Mouse (Mus musculus) liver, adult 2 months (tissue): ENCODE measurements at regions not wholly inside any gene's neighbourhood (a gene's known extent, or its start where the extent isn't known, plus 50 kb on each side); places are given as distances from the start of the nearest gene placed in this dataset.
"Not testable (repeated sequence)": the region's sequence is repeated elsewhere in the genome, so short reads cannot be mapped to it uniquely, and the experiment has no call there.

Experiments
- DNase-seq: peaks from one replicate; pipeline ENCODE4 v3.0.0-alpha.2; 2011; ENCODE audit warnings: low read depth, low spot score; ENCODE audit errors: extremely low read depth
- H3K27ac ChIP-seq: fragments of 200-500 bp; replicated peaks from 2 replicates; pipeline ENCODE4 v1.5.1; 2012; ENCODE audit warnings: low read depth, mild to moderate bottlenecking, control low read depth, inconsistent platforms, low read length; ENCODE audit not compliant: insufficient read depth
- H3K27me3 ChIP-seq: fragments of 200-500 bp; 2 replicates; pipeline ENCODE4 v1.6.1; 2012; ENCODE audit warnings: mild to moderate bottlenecking, moderate library complexity, low read length, inconsistent platforms; ENCODE audit not compliant: control insufficient read depth, insufficient read depth
- H3K36me3 ChIP-seq: fragments of 200-500 bp; 2 replicates; pipeline ENCODE4 v1.6.1; 2012; ENCODE audit warnings: low read length, inconsistent platforms; ENCODE audit not compliant: control insufficient read depth, insufficient read depth
- H3K4me1 ChIP-seq: fragments of 200-500 bp; 2 replicates; pipeline ENCODE4 v1.6.1; 2011; ENCODE audit warnings: low read length; ENCODE audit not compliant: control insufficient read depth, insufficient read depth
- H3K4me3 ChIP-seq: fragments of 200-500 bp; 2 replicates; pipeline ENCODE4 v1.5.1; 2011; ENCODE audit warnings: low read depth, mild to moderate bottlenecking, control low read depth, low read length, moderate library complexity; ENCODE audit not compliant: insufficient read depth
- H3K79me2 ChIP-seq: fragments of 200-500 bp; 2 replicates; pipeline ENCODE4 v1.6.1; 2012; ENCODE audit warnings: inconsistent platforms, mild to moderate bottlenecking, low read length, moderate library complexity; ENCODE audit not compliant: control insufficient read depth, insufficient read depth
- H3K9ac ChIP-seq: fragments of 200-500 bp; 2 replicates; pipeline ENCODE4 v1.6.1; 2012; ENCODE audit warnings: low read depth, mild to moderate bottlenecking, control low read depth, inconsistent platforms, low read length
- CTCF ChIP-seq: fragments of 200-500 bp; IDR thresholded peaks from 2 replicates; pipeline ENCODE4 v1.5.1; 2011; ENCODE audit warnings: low read depth, low read length, control low read depth
- POLR2A ChIP-seq: fragments of 200-500 bp; IDR thresholded peaks from 2 replicates; pipeline ENCODE4 v1.6.1; 2011; ENCODE audit warnings: low read length, control low read depth; ENCODE audit not compliant: insufficient read depth; ENCODE audit errors: extremely low read depth
- WGBS: fragments of 180-500 bp; shearing (Covaris S2); methylation state at CpG from one replicate; pipeline ENCODE4 v1.1.7; 2018; 5-methylcytosine and 5-hydroxymethylcytosine counted together

DNA sequence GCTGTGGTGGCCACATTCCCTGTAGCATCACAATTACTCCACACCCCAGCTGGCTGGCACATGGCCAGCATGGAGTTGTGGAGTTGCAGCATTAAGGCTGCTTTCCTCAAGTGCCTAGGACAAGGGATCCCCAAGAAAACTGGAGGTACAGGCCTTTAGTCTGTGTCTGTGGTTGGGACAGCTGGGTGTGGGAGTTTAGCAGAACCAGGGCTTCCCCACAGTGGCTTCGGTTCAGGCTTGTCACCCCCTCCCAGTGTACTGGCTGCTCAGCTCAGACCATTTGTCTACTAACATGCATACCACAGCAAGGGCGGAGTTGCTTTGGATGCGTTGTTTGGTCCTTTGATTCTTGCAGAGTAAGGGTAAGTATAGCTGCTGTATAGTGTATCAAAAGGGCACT is 79.1 kb upstream of the Neurl1b start:
- Histone ChIP-seq H3K9ac (no peak overlapping the region), H3K27me3 (no peaks in the 10 kb centered on the region), H3K4me3 (no peak overlapping the region), H3K36me3 (no peaks in the 10 kb centered on the region), H3K4me1 (no peaks in the 10 kb centered on the region), H3K79me2 (no peaks in the 10 kb centered on the region), H3K27ac (no peak overlapping the region)
- TF ChIP-seq POLR2A (no peak), CTCF (no peak)
- DNase-seq = no peak
- WGBS = 82% methylated on average over 3 of the region's 3 CpGs

GRCm38 (mm10) chr17:26336011-26336410 is 78.6 kb upstream of the Neurl1b start:
- DNase-seq = no peak
- Histone ChIP-seq H3K4me1 (no peaks in the 10 kb centered on the region), H3K4me3 (no peak overlapping the region), H3K27me3 (no peaks in the 10 kb centered on the region), H3K79me2 (no peaks in the 10 kb centered on the region), H3K9ac (no peak overlapping the region), H3K36me3 (no peaks in the 10 kb centered on the region), H3K27ac (no peak overlapping the region)
- TF ChIP-seq CTCF (no peak), POLR2A (no peak)
- WGBS = 77% methylated on average over 1 of the region's 1 CpGs

DNA sequence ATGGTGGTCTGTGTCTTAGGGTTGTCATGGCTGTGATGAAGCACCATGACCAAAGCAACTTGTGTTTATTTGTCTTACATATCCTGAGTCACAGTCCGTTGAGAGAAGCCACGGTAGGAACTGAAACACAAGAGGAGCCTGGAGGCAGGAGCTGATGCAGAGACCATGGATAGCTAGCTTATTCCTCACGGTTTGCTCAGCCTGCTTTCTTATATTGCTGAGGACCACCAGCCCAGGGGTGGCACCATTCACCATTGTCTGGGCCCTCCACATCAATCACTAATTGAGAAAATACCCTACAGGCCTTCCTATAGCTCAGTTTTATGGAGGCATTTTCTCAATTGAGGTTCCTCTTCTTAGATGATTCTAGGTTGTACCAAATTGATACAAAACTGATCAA is 77.5 kb upstream of the Neurl1b start:
- H3K9ac ChIP-seq = no peak overlapping the region
- H3K4me1 ChIP-seq = no peaks in the 10 kb centered on the region
- no peaks in the 10 kb centered on the region for H3K36me3 ChIP-seq
- H3K4me3 ChIP-seq = no peak overlapping the region
- no peaks in the 10 kb centered on the region for H3K27me3 ChIP-seq
- WGBS = 85% methylated on average over 3 of the region's 3 CpGs
- TF ChIP-seq CTCF = no peak
- TF ChIP-seq POLR2A = no peak
- DNase-seq = no peak
- H3K79me2 ChIP-seq = no peaks in the 10 kb centered on the region
- no peak overlapping the region for H3K27ac ChIP-seq

DNA sequence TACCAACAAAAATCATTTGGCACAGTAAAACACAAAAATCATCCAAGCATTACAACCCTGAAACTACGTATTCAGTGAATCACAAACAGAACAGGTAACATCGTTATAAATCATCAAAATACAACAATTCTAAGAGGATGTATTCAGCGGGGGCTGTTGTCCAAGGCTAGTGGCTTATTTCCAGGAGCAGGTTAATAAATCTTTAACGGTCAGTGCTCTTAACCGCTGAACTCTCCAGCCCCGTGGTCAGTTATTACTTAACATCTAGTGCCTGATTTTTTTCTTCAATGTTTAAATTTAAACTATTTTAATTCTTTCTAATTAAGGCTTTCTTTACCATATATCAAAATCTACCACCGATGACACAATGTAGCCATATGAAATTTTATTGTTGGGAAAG is 69.2 kb upstream of the Neurl1b start:
- WGBS = 61% methylated on average over 7 of the region's 7 CpGs
- H3K4me3 ChIP-seq, H3K4me1 ChIP-seq, H3K9ac ChIP-seq, H3K79me2 ChIP-seq, H3K27ac ChIP-seq, H3K36me3 ChIP-seq, H3K27me3 ChIP-seq: not testable (repeated sequence)
- DNase-seq = peak; percentile 7

- H3K4me3 ChIP-seq = no peak overlapping the region
- TF ChIP-seq CTCF (no peak), POLR2A (no peak)
- no peaks in the 10 kb centered on the region for H3K4me1 ChIP-seq
- no peaks in the 10 kb centered on the region for H3K27me3 ChIP-seq
- H3K27ac ChIP-seq = no peak overlapping the region
- no peaks in the 10 kb centered on the region for H3K36me3 ChIP-seq
- DNase-seq = no peak
- H3K9ac ChIP-seq = no peak overlapping the region
- H3K79me2 ChIP-seq = no peaks in the 10 kb centered on the region
- 81% methylated on average over 5 of the region's 5 CpGs for WGBS
These were observed 66.5 kb upstream of the Neurl1b start for GRCm38 (mm10) chr17:26348116-26348515.

GRCm38 (mm10) chr17:26349741-26350140 is 64.9 kb upstream of the Neurl1b start:
- Histone ChIP-seq H3K9ac (no peak overlapping the region), H3K27me3 (no peaks in the 10 kb centered on the region), H3K79me2 (no peaks in the 10 kb centered on the region), H3K4me3 (no peak overlapping the region), H3K4me1 (no peaks in the 10 kb centered on the region), H3K27ac (no peak overlapping the region), H3K36me3 (no peaks in the 10 kb centered on the region)
- TF ChIP-seq POLR2A = no peak
- TF ChIP-seq CTCF = no peak
- WGBS = 57% methylated on average over 2 of the region's 2 CpGs
- no peak for DNase-seq

- Histone ChIP-seq H3K4me1 (no peaks in the 10 kb centered on the region), H3K27me3 (no peaks in the 10 kb centered on the region), H3K9ac (no peak overlapping the region), H3K36me3 (no peaks in the 10 kb centered on the region), H3K27ac (no peak overlapping the region), H3K4me3 (no peak overlapping the region), H3K79me2 (no peaks in the 10 kb centered on the region)
- 79% methylated on average over 5 of the region's 5 CpGs for WGBS
- TF ChIP-seq CTCF (no peak), POLR2A (no peak)
- DNase-seq = no peak
These were observed 64.4 kb upstream of the Neurl1b start for GRCm38 (mm10) chr17:26350216-26350615.
